Mouse (Mus musculus): ENCODE data around the gene Carmil1. TPM values are rescaled to one million over a fixed set of nuclear protein-coding genes. Genes with fewer than 3 reads are reported as not detected.

Carmil1 gene
- polyA plus RNA-seq, 1 experiment, result 0.01 TPM

- no peak for TF ChIP-seq GATA1 (IDR thresholded peaks at IDR 0.05; ENCODE audit: low read length)
Observed at GRCm38 (mm10) chr13:24081698-24082097, 198.9 kb downstream of the Carmil1 start.

- no peak for TF ChIP-seq GATA1 (IDR thresholded peaks at IDR 0.05; ENCODE audit: low read length)
Observed at GRCm38 (mm10) chr13:24072588-24072987, 208.0 kb downstream of the Carmil1 start.

- TF ChIP-seq GATA1 (IDR thresholded peaks at IDR 0.05; ENCODE audit: low read length), result no peak
Observed at GRCm38 (mm10) chr13:24067553-24067952, 213.0 kb downstream of the Carmil1 start.

- TF ChIP-seq GATA1 (IDR thresholded peaks at IDR 0.05; ENCODE audit: low read length), result no peak
Observed at GRCm38 (mm10) chr13:24065536-24065935, 215.1 kb downstream of the Carmil1 start.

- no peak for TF ChIP-seq GATA1 (IDR thresholded peaks at IDR 0.05; ENCODE audit: low read length)
Observed at GRCm38 (mm10) chr13:24062770-24063169, 217.8 kb downstream of the Carmil1 start.

GRCm38 (mm10) chr13:24055072-24055869 lies 225.3 kb downstream of the Carmil1 start:
- no peak for TF ChIP-seq GATA1 (IDR thresholded peaks at IDR 0.05; ENCODE audit: low read length)

- no peak for TF ChIP-seq GATA1 (IDR thresholded peaks at IDR 0.05; ENCODE audit: low read length)
Observed at GRCm38 (mm10) chr13:24051496-24051895, 229.1 kb downstream of the Carmil1 start.

GRCm38 (mm10) chr13:24050330-24050729 lies 230.3 kb downstream of the Carmil1 start:
- TF ChIP-seq GATA1 (IDR thresholded peaks at IDR 0.05; ENCODE audit: low read length), result no peak

- TF ChIP-seq GATA1 (IDR thresholded peaks at IDR 0.05; ENCODE audit: low read length), result no peak
Observed at GRCm38 (mm10) chr13:24049267-24050034, 231.1 kb downstream of the Carmil1 start.

GRCm38 (mm10) chr13:24048611-24049010 lies 232.0 kb downstream of the Carmil1 start:
- TF ChIP-seq GATA1 (IDR thresholded peaks at IDR 0.05; ENCODE audit: low read length), result no peak

- TF ChIP-seq GATA1 (IDR thresholded peaks at IDR 0.05; ENCODE audit: low read length), result no peak
Observed at GRCm38 (mm10) chr13:24045271-24045670, 235.3 kb downstream of the Carmil1 start.

- no peak for TF ChIP-seq GATA1 (IDR thresholded peaks at IDR 0.05; ENCODE audit: low read length)
Observed at GRCm38 (mm10) chr13:24040221-24040620, 240.4 kb downstream of the Carmil1 start.

- no peak for TF ChIP-seq GATA1 (IDR thresholded peaks at IDR 0.05; ENCODE audit: low read length)
Observed at GRCm38 (mm10) chr13:24037502-24037901, 243.1 kb downstream of the Carmil1 start.

- TF ChIP-seq GATA1 (IDR thresholded peaks at IDR 0.05; ENCODE audit: low read length), result no peak
Observed at GRCm38 (mm10) chr13:24036150-24036549, 244.4 kb downstream of the Carmil1 start.

- TF ChIP-seq GATA1 (IDR thresholded peaks at IDR 0.05; ENCODE audit: low read length), result no peak
Observed at GRCm38 (mm10) chr13:24027191-24028170, 253.1 kb downstream of the Carmil1 start.
